Mouse (Mus musculus): ENCODE data around the gene Tubgcp3. TPM values are rescaled to one million over a fixed set of nuclear protein-coding genes. Genes with fewer than 3 reads are reported as not detected.
"Not testable (repeated sequence)": the region's sequence is repeated elsewhere in the genome, so short reads cannot be mapped to it uniquely, and the experiment has no call there.

Tubgcp3 gene
- 10 to 100 TPM; 29.6 to 29.8 TPM for total RNA-seq (2021)
- long read RNA-seq, experiment 1, transcript Tubgcp3-201 (22 exons, 3,797 nt), result major isoform, 30 of 39 reads
- long read RNA-seq, experiment 1, partial matches to known transcripts, result 1 of 39 reads
- long read RNA-seq, experiment 1, other reads (novel, unspliced or antisense), result 8 of 39 reads
- long read RNA-seq, experiment 2, transcript Tubgcp3-201 (22 exons, 3,797 nt), result major isoform, 32 of 45 reads
- long read RNA-seq, experiment 2, partial matches to known transcripts, result 2 of 45 reads
- long read RNA-seq, experiment 2, other reads (novel, unspliced or antisense), result 10 of 45 reads

- peak; percentile 92 to 93 for DNase-seq (ENCODE audit: low spot score in 2 of 2)
Measured at GRCm38 (mm10) chr8:12672056-12672881, at the start of gene Tubgcp3. Gene Tubgcp3 (minus strand): TSS chr8:12672248.

- DNase-seq (ENCODE audit: low spot score in 2 of 2), result no peak
Measured at GRCm38 (mm10) chr8:12719091-12719490, 47.0 kb upstream of the Tubgcp3 start.

GRCm38 (mm10) chr8:12715861-12716585, 44.0 kb upstream of the Tubgcp3 start:
- DNase-seq (ENCODE audit: low spot score in 2 of 2), result no peak

GRCm38 (mm10) chr8:12711623-12712022, 39.6 kb upstream of the Tubgcp3 start:
- DNase-seq (ENCODE audit: low spot score in 2 of 2), result no peak

GRCm38 (mm10) chr8:12703597-12703996, 31.5 kb upstream of the Tubgcp3 start:
- no peak for DNase-seq (ENCODE audit: low spot score in 2 of 2)

GRCm38 (mm10) chr8:12702290-12702689, 30.2 kb upstream of the Tubgcp3 start:
- DNase-seq (ENCODE audit: low spot score in 2 of 2), result no peak

GRCm38 (mm10) chr8:12698660-12699277, 26.7 kb upstream of the Tubgcp3 start:
- no peak for DNase-seq (ENCODE audit: low spot score in 2 of 2)

- DNase-seq (ENCODE audit: low spot score in 2 of 2), result no peak
Measured at GRCm38 (mm10) chr8:12688851-12689250, 16.8 kb upstream of the Tubgcp3 start.

GRCm38 (mm10) chr8:12677529-12677928, 5.5 kb upstream of the Tubgcp3 start:
- DNase-seq (ENCODE audit: low spot score in 2 of 2), result peak; percentile 78 to 84

- DNase-seq (ENCODE audit: low spot score in 2 of 2), result peak; percentile 7 to 16
Measured at GRCm38 (mm10) chr8:12671473-12672055, 484 bp downstream of the Tubgcp3 start.

GRCm38 (mm10) chr8:12670965-12671364, 1.1 kb downstream of the Tubgcp3 start:
- DNase-seq (ENCODE audit: low spot score in 2 of 2), result no peak

GRCm38 (mm10) chr8:12668832-12669231, 3.2 kb downstream of the Tubgcp3 start:
- DNase-seq (ENCODE audit: low spot score in 2 of 2), result peak; percentile 21 to 69

GRCm38 (mm10) chr8:12666530-12666929, 5.5 kb downstream of the Tubgcp3 start:
- DNase-seq (ENCODE audit: low spot score in 2 of 2), result not testable (repeated sequence)

- DNase-seq (ENCODE audit: low spot score in 2 of 2), result peak in 1 of 2 experiments; percentile 18
Measured at GRCm38 (mm10) chr8:12663105-12663456, 9.0 kb downstream of the Tubgcp3 start.

- no peak for DNase-seq (ENCODE audit: low spot score in 2 of 2)
Measured at GRCm38 (mm10) chr8:12662375-12663104, 9.5 kb downstream of the Tubgcp3 start.

- no peak for DNase-seq (ENCODE audit: low spot score in 2 of 2)
Measured at GRCm38 (mm10) chr8:12657411-12657810, 14.6 kb downstream of the Tubgcp3 start.

- DNase-seq (ENCODE audit: low spot score in 2 of 2), result no peak
Measured at GRCm38 (mm10) chr8:12651246-12651645, 20.8 kb downstream of the Tubgcp3 start.

- no peak for DNase-seq (ENCODE audit: low spot score in 2 of 2)
Measured at GRCm38 (mm10) chr8:12650495-12650894, 21.6 kb downstream of the Tubgcp3 start.

GRCm38 (mm10) chr8:12648951-12649350, 23.1 kb downstream of the Tubgcp3 start:
- DNase-seq (ENCODE audit: low spot score in 2 of 2), result no peak

- DNase-seq (ENCODE audit: low spot score in 2 of 2), result no peak
Measured at GRCm38 (mm10) chr8:12646536-12646935, 25.5 kb downstream of the Tubgcp3 start.

Data from layer of hippocampus, postnatal 14 days (tissue).